Mouse (Mus musculus): ENCODE data around the gene Gca. TPM values are rescaled to one million over a fixed set of nuclear protein-coding genes. Genes with fewer than 3 reads are reported as not detected.

Gca gene
- polyA plus RNA-seq, 1 experiment from 2014 or later: 0.41 TPM

DNA sequence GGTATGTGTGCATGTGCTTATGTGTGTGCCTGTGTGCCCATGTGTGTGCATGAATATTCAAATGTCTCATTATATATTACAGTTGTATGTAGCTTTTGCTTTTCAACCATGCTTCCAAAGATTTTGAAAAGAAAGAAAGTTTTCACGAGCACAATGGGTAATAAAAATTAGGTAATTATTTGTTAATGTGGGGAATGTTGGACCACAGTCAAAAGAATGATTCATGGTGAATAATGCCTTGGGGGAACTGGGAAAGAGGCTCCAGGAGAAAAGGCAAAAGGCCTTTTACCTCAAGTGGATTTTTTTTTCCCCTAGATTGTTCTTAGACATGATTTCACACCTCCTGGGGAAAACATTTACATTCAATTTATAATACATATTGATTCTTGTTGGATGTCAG lies 61.9 kb downstream of the Gca start:
- 47% methylated on average over 1 of the region's 1 CpGs for WGBS

GRCm38 (mm10) chr2:62727732-62728131 lies 63.6 kb downstream of the Gca start:
- H3K27ac ChIP-seq: no peak overlapping the region
- no peak overlapping the region for H3K4me3 ChIP-seq (replicated peaks)
- H3K27me3 ChIP-seq: no peaks in the 10 kb centered on the region
- H3K36me3 ChIP-seq: no peaks in the 10 kb centered on the region
- H3K9me3 ChIP-seq: no peaks in the 10 kb centered on the region
- WGBS: 94% methylated on average over 2 of the region's 2 CpGs
- ATAC-seq (ENCODE audit: insufficient number of reproducible peaks, insufficient read depth, low FRiP score, low TSS enrichment, low read depth): no peak
- H3K4me2 ChIP-seq: no peak overlapping the region
- no peaks in the 10 kb centered on the region for H3K4me1 ChIP-seq (replicated peaks)
- no peak overlapping the region for H3K9ac ChIP-seq (replicated peaks)

More for the DNA sequence above, 61.9 kb downstream of the Gca start:
- no peak for ATAC-seq (ENCODE audit: insufficient number of reproducible peaks, insufficient read depth, low FRiP score, low TSS enrichment, low read depth)
- no peak overlapping the region for H3K9ac ChIP-seq (replicated peaks)
- no peaks in the 10 kb centered on the region for H3K4me1 ChIP-seq (replicated peaks)
- no peaks in the 10 kb centered on the region for H3K9me3 ChIP-seq
- H3K36me3 ChIP-seq: no peaks in the 10 kb centered on the region
- H3K4me3 ChIP-seq (replicated peaks): no peak overlapping the region
- no peaks in the 10 kb centered on the region for H3K27me3 ChIP-seq
- no peak overlapping the region for H3K4me2 ChIP-seq
- H3K27ac ChIP-seq: no peak overlapping the region

- H3K36me3 ChIP-seq: no peaks in the 10 kb centered on the region
- H3K27me3 ChIP-seq: no peaks in the 10 kb centered on the region
- no peak for ATAC-seq (ENCODE audit: insufficient number of reproducible peaks, insufficient read depth, low FRiP score, low TSS enrichment, low read depth)
- 79% methylated on average over 1 of the region's 1 CpGs for WGBS
- H3K27ac ChIP-seq: no peak overlapping the region
- no peak overlapping the region for H3K4me2 ChIP-seq
- no peak overlapping the region for H3K4me3 ChIP-seq (replicated peaks)
- H3K4me1 ChIP-seq (replicated peaks): no peaks in the 10 kb centered on the region
- no peaks in the 10 kb centered on the region for H3K9me3 ChIP-seq
- no peak overlapping the region for H3K9ac ChIP-seq (replicated peaks)
Measured at GRCm38 (mm10) chr2:62730671-62731070, 66.6 kb downstream of the Gca start.

GRCm38 (mm10) chr2:62743098-62743497 lies 79.0 kb downstream of the Gca start:
- no peak for ATAC-seq (ENCODE audit: insufficient number of reproducible peaks, insufficient read depth, low FRiP score, low TSS enrichment, low read depth)
- Histone ChIP-seq H3K4me3 (replicated peaks) (no peak overlapping the region), H3K27ac (no peak overlapping the region), H3K9me3 (no peaks in the 10 kb centered on the region), H3K27me3 (no peaks in the 10 kb centered on the region), H3K9ac (replicated peaks) (no peak overlapping the region), H3K36me3 (no peaks in the 10 kb centered on the region), H3K4me2 (no peak overlapping the region), H3K4me1 (replicated peaks) (no peaks in the 10 kb centered on the region)
- WGBS: 82% methylated on average over 2 of the region's 2 CpGs

Other genes with a start within 250 kb of the Gca start
- 0.44 and 0.46 TPM in 2 replicates for gene Gcg, start 180.6 kb upstream of the Gca start, polyA plus RNA-seq (2016; fragmentation: Nextera tagmentation; extraction: Ambion mirVana)
- 2.8 and 3.4 TPM in 2 replicates for gene Fap, start 90.2 kb upstream of the Gca start, polyA plus RNA-seq (2016; fragmentation: Nextera tagmentation; extraction: Ambion mirVana)
- gene Ifih1, start 18.0 kb upstream of the Gca start, polyA plus RNA-seq (2016; fragmentation: Nextera tagmentation; extraction: Ambion mirVana): 1.1 and 1.6 TPM in 2 replicates

Measured in limb, embryonic 12.5 days (tissue).